ENCODE assay signal across 1 mouse cellular context in the genomic region with DNA sequence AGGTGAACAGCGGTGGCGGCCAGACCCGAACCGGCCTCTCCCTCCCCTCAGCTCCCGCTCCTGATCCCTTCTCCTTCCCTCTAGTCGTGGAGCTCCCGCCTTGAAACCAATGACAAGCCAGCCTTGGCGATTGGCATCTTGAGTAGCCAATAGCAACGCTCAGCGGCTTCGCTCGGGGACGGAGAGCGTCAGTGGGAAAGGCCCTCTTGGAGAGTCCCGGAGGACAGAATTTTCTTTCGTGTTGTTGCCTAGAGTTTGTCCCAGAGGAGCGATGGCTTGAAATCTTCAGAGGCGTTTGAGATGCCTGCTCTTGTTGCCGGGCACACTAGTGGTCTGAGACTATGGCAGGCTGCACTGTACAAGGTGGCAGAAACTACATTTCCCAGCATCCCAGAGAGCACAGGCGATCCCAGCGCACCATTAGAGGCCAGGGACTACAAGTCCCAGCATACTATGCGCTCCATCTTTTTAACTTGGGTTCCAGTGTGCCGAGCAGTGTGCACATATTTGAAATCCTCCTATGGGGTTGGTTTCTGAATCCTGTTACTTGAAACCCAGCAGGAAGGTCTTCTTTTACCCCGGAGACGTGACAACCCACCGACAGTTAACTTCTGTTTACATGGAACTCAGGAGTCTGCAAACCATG.
A peak's percentile ranks its signal among the peaks of the same experiment; 100 is the strongest.
TF ChIP-seq lines count a peak whose summit lies in the region.

Gene Pde6d, minus strand, starts transcription at position 179 of the 646 bp plus-strand sequence.
Gene Cops7b, plus strand, starts transcription at position 454 of the 646 bp plus-strand sequence.

TF ChIP-seq in MEL, 35 proteins besides CTCF, POLR2A, EP300 and RAD21 (continued from another document):
- peak; percentile 64 for TF ChIP-seq MAZ (IDR thresholded peaks at IDR 0.05; ENCODE audit: low read depth, low read length)
- peak; percentile 62 for TF ChIP-seq NELFE (IDR thresholded peaks at IDR 0.05; ENCODE audit: low read depth, low read length)
- TF ChIP-seq ELF1 (IDR thresholded peaks at IDR 0.05; ENCODE audit: low read depth, low read length) = peak; percentile 66
- no peak for TF ChIP-seq USF2 (IDR thresholded peaks at IDR 0.05; ENCODE audit: borderline replicate concordance in 1 of 2, insufficient read depth in 1 of 2, low read depth in 1 of 2, low read length in 2 of 2)
- TF ChIP-seq CHD2 (IDR thresholded peaks at IDR 0.05; ENCODE audit: low read length) = peak; percentile 73
- TF ChIP-seq RCOR1 (IDR thresholded peaks at IDR 0.05; ENCODE audit: low read depth, low read length) = no peak; the same call in 1 of the 2 replicates
- TF ChIP-seq USF1 (IDR thresholded peaks at IDR 0.05; ENCODE audit: low read depth, low read length) = peak; percentile 59
- TF ChIP-seq ETS1 (IDR thresholded peaks at IDR 0.05; ENCODE audit: low read depth, low read length) = peak; percentile 39; the same call in 1 of the 2 replicates
- TF ChIP-seq MXI1 (IDR thresholded peaks at IDR 0.05; ENCODE audit: low read depth, low read length) = peak; percentile 50
- no peak for TF ChIP-seq POLR2AphosphoS5 (IDR thresholded peaks at IDR 0.05; ENCODE audit: borderline replicate concordance, low read depth, low read length)
- peak; percentile 82 for TF ChIP-seq TBP (IDR thresholded peaks at IDR 0.05; ENCODE audit: low read depth, low read length)
- 0 out of 2 replicates have a peak, but pooled peaks have one; percentile 54 for TF ChIP-seq ZMIZ1 (IDR thresholded peaks at IDR 0.05; ENCODE audit: low read depth, low read length)
- no peak for TF ChIP-seq BHLHE40 (IDR thresholded peaks at IDR 0.05; ENCODE audit: borderline replicate concordance, low read depth, low read length)
- TF ChIP-seq KAT2A (conservative IDR thresholded peaks at IDR 0.05; ENCODE audit: low read depth, low read length) = peak; percentile 98
- no peak; the same call in none of the 2 replicates for TF ChIP-seq MAX (IDR thresholded peaks at IDR 0.05; ENCODE audit: low read length)
- peak; percentile 83 for TF ChIP-seq SIN3A (IDR thresholded peaks at IDR 0.05; ENCODE audit: low read length)
- TF ChIP-seq GATA1 (IDR thresholded peaks at IDR 0.05; ENCODE audit: low read depth, low read length) = no peak; the same call in 1 of the 2 replicates
- 0 out of 2 replicates have a peak, but pooled peaks have one; percentile 7 for TF ChIP-seq CHD1 (IDR thresholded peaks at IDR 0.05; ENCODE audit: low read depth, low read length)
- no peak; the same call in 1 of the 2 replicates for TF ChIP-seq GABPA (IDR thresholded peaks at IDR 0.05; ENCODE audit: low read depth, low read length)
- peak; percentile 72 for TF ChIP-seq POLR2AphosphoS2 (IDR thresholded peaks at IDR 0.05; ENCODE audit: low read length)
- no peak for TF ChIP-seq MAFK (IDR thresholded peaks at IDR 0.05; ENCODE audit: borderline replicate concordance, low read depth, low read length)
